Mouse (Mus musculus) thymus, adult 2 months (tissue): Measurements from ENCODE around the gene Farp1. TPM values are rescaled to one million over a fixed set of nuclear protein-coding genes. Genes with fewer than 3 reads are reported as not detected.

ENCODE experiments used
- DNase-seq: peaks from one replicate; pipeline ENCODE4 v3.0.0; 2021
- H3K27ac ChIP-seq: fragments of 200-500 bp; 2 replicates; pipeline ENCODE4 v1.5.1; 2012; ENCODE audit warnings: low read length, control low read depth; ENCODE audit not compliant: control insufficient read depth, insufficient read depth
- H3K27me3 ChIP-seq: fragments of 200-500 bp; 2 replicates; pipeline ENCODE4 v1.6.1; 2012; ENCODE audit warnings: mild to moderate bottlenecking, low read length, moderate library complexity, mixed read lengths; ENCODE audit not compliant: control insufficient read depth, insufficient read depth
- H3K36me3 ChIP-seq: fragments of 200-500 bp; 2 replicates; pipeline ENCODE4 v1.6.1; 2012; ENCODE audit warnings: mild to moderate bottlenecking, low read length, moderate library complexity; ENCODE audit not compliant: control insufficient read depth, insufficient read depth
- H3K4me1 ChIP-seq: fragments of 200-500 bp; replicated peaks from 2 replicates; pipeline ENCODE4 v1.6.1; 2012; ENCODE audit warnings: low read length; ENCODE audit not compliant: control insufficient read depth, insufficient read depth
- H3K4me3 ChIP-seq: fragments of 200-500 bp; 2 replicates; pipeline ENCODE4 v1.5.1; 2012; ENCODE audit warnings: mild to moderate bottlenecking, low read length, control low read depth, moderate library complexity; ENCODE audit not compliant: control insufficient read depth, insufficient read depth
- CTCF ChIP-seq: fragments of 200-500 bp; IDR thresholded peaks from 2 replicates; pipeline ENCODE4 v1.5.1; 2012; ENCODE audit warnings: mild to moderate bottlenecking, control low read depth, low read length, moderate library complexity, borderline replicate concordance; ENCODE audit not compliant: control insufficient read depth, poor library complexity, insufficient read depth; ENCODE audit errors: extremely low read depth
- POLR2A ChIP-seq: fragments of 200-500 bp; IDR thresholded peaks from 2 replicates; pipeline ENCODE4 v1.6.1; 2012; ENCODE audit warnings: mild to moderate bottlenecking, low read length, control low read depth, moderate library complexity; ENCODE audit not compliant: control insufficient read depth, poor library complexity, insufficient read depth; ENCODE audit errors: extremely low read depth
- WGBS: fragments of 180-500 bp; shearing (Covaris S2); methylation state at CpG from one replicate; pipeline ENCODE4 v1.1.7; 2018; 5-methylcytosine and 5-hydroxymethylcytosine counted together
- polyA plus RNA-seq: library from polyadenylated mRNA; depleted of rRNA; stranded (reverse); fragments of >200 nt; gene quantifications from 2 replicates; pipeline ENCODE4 v1.2.3, GENCODE M21; 2012

Gene Farp1
- polyA plus RNA-seq, 1 experiment: 5.1 TPM

DNA sequence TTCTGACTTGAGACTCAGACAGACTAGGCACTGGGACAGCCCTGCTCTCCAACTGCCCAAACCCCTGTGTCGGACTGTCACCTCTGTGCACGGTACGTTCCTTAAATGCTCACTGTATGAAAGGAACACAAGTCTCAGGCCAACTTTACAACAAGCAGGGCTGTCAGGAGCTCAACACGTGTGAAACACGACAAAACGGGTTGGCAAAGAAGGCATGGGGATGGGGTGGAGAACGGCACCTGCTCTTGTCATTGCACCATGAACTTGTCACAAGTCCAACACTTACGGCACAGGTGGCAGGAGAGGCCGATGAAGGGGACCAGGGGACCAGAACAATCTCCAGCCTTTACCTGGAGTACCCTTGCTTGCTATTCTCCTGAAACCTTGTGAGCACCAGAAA, 264.1 kb downstream of the Farp1 start:
- Histone ChIP-seq H3K27me3 (no peaks in the 10 kb centered on the region), H3K4me1 (no peaks in the 10 kb centered on the region), H3K36me3 (peaks cover 50% of the 10 kb centered on the region), H3K27ac (no peak overlapping the region), H3K4me3 (no peak overlapping the region)
- 96% methylated on average over 9 of the region's 9 CpGs for WGBS
- no peak for DNase-seq
- TF ChIP-seq CTCF (no peak), POLR2A (no peak)

GRCm38 (mm10) chr14:121304523-121304922, 269.5 kb downstream of the Farp1 start:
- H3K27me3 ChIP-seq: no peaks in the 10 kb centered on the region
- no peak for DNase-seq
- TF ChIP-seq POLR2A: no peak
- no peak for TF ChIP-seq CTCF
- H3K36me3 ChIP-seq: peaks cover 27% of the 10 kb centered on the region
- 93% methylated on average over 7 of the region's 7 CpGs for WGBS
- no peak overlapping the region for H3K4me3 ChIP-seq
- no peaks in the 10 kb centered on the region for H3K4me1 ChIP-seq
- no peak overlapping the region for H3K27ac ChIP-seq

DNA sequence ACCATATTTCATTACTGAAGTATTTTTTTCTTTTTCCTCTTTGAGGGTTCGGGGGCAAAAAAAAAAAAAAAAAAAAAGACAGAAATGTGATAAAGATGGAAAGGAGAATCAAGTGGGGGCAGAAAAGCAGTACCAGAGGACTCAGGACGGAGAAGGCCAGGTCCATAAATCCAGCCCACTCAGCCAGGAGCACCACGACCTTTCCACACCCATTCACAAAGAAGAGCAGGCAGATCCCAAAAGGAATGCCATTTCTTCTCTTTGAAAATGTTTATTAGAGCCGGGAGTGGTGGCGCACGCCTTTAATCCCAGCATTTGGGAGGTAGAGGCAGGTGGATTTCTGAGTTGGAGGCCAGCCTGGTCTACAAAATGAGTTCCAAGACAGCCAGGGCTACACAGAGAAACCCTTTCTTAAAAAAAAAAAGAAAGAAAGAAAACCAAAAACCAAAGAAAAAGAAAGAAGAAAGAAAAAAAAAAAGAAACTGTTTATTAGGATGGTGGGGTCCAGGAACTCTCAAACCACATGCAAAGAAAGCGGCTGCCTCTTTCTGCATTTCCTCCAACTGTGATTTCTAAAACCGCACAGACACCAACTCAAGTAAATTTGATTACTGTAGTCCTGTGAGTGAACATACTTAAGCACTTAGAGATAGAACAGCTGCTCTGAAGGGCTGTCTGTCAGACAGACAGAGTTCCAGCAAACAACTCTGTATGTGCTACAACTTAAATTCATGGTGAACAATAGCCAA, 270.5 kb downstream of the Farp1 start:
- DNase-seq: no peak
- H3K36me3 ChIP-seq: peaks cover 19% of the 10 kb centered on the region
- H3K4me1 ChIP-seq: 0 out of 2 replicates have a peak, but pooled peaks cover 2% of the 10 kb centered on the region
- no peaks in the 10 kb centered on the region for H3K27me3 ChIP-seq
- TF ChIP-seq CTCF: no peak
- no peak for TF ChIP-seq POLR2A
- H3K4me3 ChIP-seq: no peak overlapping the region
- H3K27ac ChIP-seq: no peak overlapping the region
- 75% methylated on average over 8 of the region's 8 CpGs for WGBS

- TF ChIP-seq POLR2A (no peak), CTCF (no peak)
- Histone ChIP-seq H3K27ac (no peak overlapping the region), H3K4me1 (0 out of 2 replicates have a peak, but pooled peaks cover 5% of the 10 kb centered on the region), H3K36me3 (no peaks in the 10 kb centered on the region), H3K27me3 (no peaks in the 10 kb centered on the region), H3K4me3 (no peak overlapping the region)
- 96% methylated on average over 3 of the region's 3 CpGs for WGBS
- DNase-seq: no peak
Measured at GRCm38 (mm10) chr14:121309909-121310308, 274.9 kb downstream of the Farp1 start.

- Histone ChIP-seq H3K4me3 (no peak overlapping the region), H3K27ac (no peak overlapping the region), H3K36me3 (no peaks in the 10 kb centered on the region), H3K27me3 (no peaks in the 10 kb centered on the region), H3K4me1 (peaks cover 10% of the 10 kb centered on the region)
- WGBS: 75% methylated on average over 6 of the region's 6 CpGs
- DNase-seq: no peak
- TF ChIP-seq POLR2A (no peak), CTCF (no peak)
Measured at GRCm38 (mm10) chr14:121310325-121311080, 275.5 kb downstream of the Farp1 start.

- TF ChIP-seq CTCF (no peak), POLR2A (no peak)
- Histone ChIP-seq H3K36me3 (no peaks in the 10 kb centered on the region), H3K27me3 (no peaks in the 10 kb centered on the region), H3K4me1 (peaks cover 11% of the 10 kb centered on the region), H3K27ac (no peak overlapping the region), H3K4me3 (no peak overlapping the region)
- WGBS: 82% methylated on average over 2 of the region's 2 CpGs
- DNase-seq: no peak
Measured at GRCm38 (mm10) chr14:121311083-121311482, 276.1 kb downstream of the Farp1 start.

DNA sequence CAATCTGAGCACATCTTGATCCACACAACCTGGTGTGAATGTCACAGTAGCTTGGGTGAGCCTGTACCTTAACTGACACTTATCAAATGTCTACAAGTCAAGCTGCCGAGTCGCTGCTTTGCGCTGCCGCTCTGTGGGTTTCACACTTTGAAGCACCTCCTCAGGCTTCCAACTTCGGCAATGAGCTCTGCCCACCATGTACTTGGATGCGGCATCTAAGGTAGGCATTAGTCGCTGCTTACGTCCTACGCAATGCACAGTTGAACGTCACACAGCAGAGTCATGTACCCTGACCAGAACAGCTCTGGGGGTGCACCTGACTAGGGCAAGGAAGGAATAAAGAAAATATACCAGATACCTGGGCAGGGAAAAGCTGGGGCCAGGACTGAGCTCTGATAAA, 278.3 kb downstream of the Farp1 start:
- peaks cover 14% of the 10 kb centered on the region for H3K4me1 ChIP-seq
- H3K27me3 ChIP-seq: no peaks in the 10 kb centered on the region
- no peak for DNase-seq
- TF ChIP-seq POLR2A (no peak), CTCF (no peak)
- H3K36me3 ChIP-seq: no peaks in the 10 kb centered on the region
- 95% methylated on average over 10 of the region's 10 CpGs for WGBS
- no peak overlapping the region for H3K27ac ChIP-seq
- no peak overlapping the region for H3K4me3 ChIP-seq
